ENCODE assay signal across 18 mouse cellular contexts in the genomic region with DNA sequence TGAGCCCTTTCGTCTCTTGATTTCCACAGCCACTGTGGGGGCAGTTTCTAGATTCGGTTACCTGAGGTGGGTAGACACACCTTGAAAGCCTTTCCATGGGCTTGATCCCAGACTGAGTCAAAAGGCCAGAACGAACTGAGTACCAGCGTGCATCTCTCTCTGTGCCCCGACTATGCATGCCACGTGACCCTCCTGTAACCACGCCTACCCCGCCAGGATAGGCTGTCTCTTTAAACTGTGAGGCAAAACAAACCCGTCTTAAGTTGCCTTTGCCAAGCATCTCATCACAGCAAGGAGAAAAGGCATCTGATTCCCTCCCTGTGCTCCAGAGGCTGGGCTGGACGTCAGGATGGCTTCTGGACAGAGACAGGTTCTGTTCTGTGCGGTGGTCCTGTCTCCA.
A peak's percentile ranks its signal among the peaks of the same experiment; 100 is the strongest.
DNase-seq lines count a peak whose midpoint lies in the region; ATAC-seq and TF ChIP-seq lines count a peak whose summit lies in the region.
"Had no signal": no experiment of that assay in that cellular context is flagged by ENCODE, and none has a peak within 500 bp of the region (broad histone marks: within the 10 kb centered on the region; RNA-seq: fewer than 3 reads in every experiment).

No protein-coding gene starts in this region.

- H3K9ac ChIP-seq in kidney, postnatal 0 days (ENCODE audit: low read depth, low read length), result no peak overlapping the region
- no peak overlapping the region for H3K9ac ChIP-seq in embryonic facial prominence, embryonic 11.5 days (replicated peaks; ENCODE audit: low read length)
- H3K9ac ChIP-seq: forebrain, postnatal 0 days; hindbrain, embryonic 15.5 days; liver, embryonic 12.5 days had no signal

- peak; percentile 55 for DNase-seq in kidney, postnatal 0 days (ENCODE audit: low spot score)
- DNase-seq in kidney, adult 18-20 months, result no peak
- DNase-seq in urinary bladder, postnatal 14 days (ENCODE audit: low spot score), result peak; percentile 42
- no peak for DNase-seq in urinary bladder, postnatal 4 days (ENCODE audit: low spot score in 2 of 2)
- peak; percentile 16 for DNase-seq in embryonic facial prominence, embryonic 11.5 days (ENCODE audit: low spot score)
- DNase-seq in spleen, postnatal 36 days (ENCODE audit: low spot score in 2 of 2), result no peak
- DNase-seq in cerebellum, postnatal 36 days, result no peak
- DNase-seq: cerebellum, postnatal 25 days; forebrain, postnatal 0 days; heart, adult 2 months; heart, postnatal 10 days; kidney, adult 11 months; layer of hippocampus, adult 9-11 months had no signal

- H3K36me3 ChIP-seq in kidney, postnatal 0 days (ENCODE audit: insufficient read depth, low read length), result no peaks in the 10 kb centered on the region
- H3K36me3 ChIP-seq in embryonic facial prominence, embryonic 11.5 days (replicated peaks; ENCODE audit: control insufficient read depth, insufficient read depth, low read depth, low read length), result no peaks in the 10 kb centered on the region
- H3K36me3 ChIP-seq: hindbrain, embryonic 15.5 days; liver, embryonic 12.5 days had no signal

- WGBS in kidney, postnatal 0 days, result 40% methylated on average over 11 of the region's 11 CpGs
- 51% methylated on average over 11 of the region's 11 CpGs for WGBS in embryonic facial prominence, embryonic 11.5 days

- no peak for TF ChIP-seq CTCF in kidney, postnatal 0 days (IDR thresholded peaks at IDR 0.05; ENCODE audit: low read depth)

- H3K4me2 ChIP-seq in kidney, postnatal 0 days (ENCODE audit: low read length), result no peak overlapping the region
- H3K4me2 ChIP-seq in embryonic facial prominence, embryonic 11.5 days (ENCODE audit: low read depth, low read length), result no peak overlapping the region
- H3K4me2 ChIP-seq: hindbrain, embryonic 15.5 days; liver, embryonic 12.5 days; midbrain, embryonic 11.5 days had no signal

- no peak for ATAC-seq in kidney, postnatal 0 days (replicated peaks; ENCODE audit: low FRiP score, low read depth)
- no peak for ATAC-seq in embryonic facial prominence, embryonic 11.5 days (replicated peaks; ENCODE audit: insufficient number of reproducible peaks, low FRiP score, low TSS enrichment, low read depth)
- ATAC-seq: forebrain, postnatal 0 days; liver, embryonic 12.5 days; lung, postnatal 0 days; Patski had no signal

- peak overlapping the region; percentile 85 for H3K27ac ChIP-seq in kidney, postnatal 0 days
- H3K27ac ChIP-seq in embryonic facial prominence, embryonic 11.5 days (replicated peaks; ENCODE audit: low read depth, low read length), result no peak overlapping the region
- H3K27ac ChIP-seq: heart, adult 2 months; hindbrain, embryonic 15.5 days; liver, embryonic 12.5 days had no signal

- peaks cover 14% of the 10 kb centered on the region; the same call in 1 of the 2 replicates for H3K4me1 ChIP-seq in kidney, postnatal 0 days (replicated peaks; ENCODE audit: insufficient read depth, low read length)
- H3K4me1 ChIP-seq in embryonic facial prominence, embryonic 11.5 days (ENCODE audit: control insufficient read depth, insufficient read depth, low read length), result no peaks in the 10 kb centered on the region; the same call in 1 of the 2 replicates
- H3K4me1 ChIP-seq: hindbrain, embryonic 15.5 days; liver, embryonic 12.5 days had no signal

- no peaks in the 10 kb centered on the region for H3K9me3 ChIP-seq in kidney, postnatal 0 days (replicated peaks; ENCODE audit: low read length)
- no peaks in the 10 kb centered on the region for H3K9me3 ChIP-seq in embryonic facial prominence, embryonic 11.5 days (replicated peaks; ENCODE audit: control insufficient read depth, low read length)
- H3K9me3 ChIP-seq: hindbrain, embryonic 15.5 days; liver, embryonic 12.5 days had no signal

- H3K4me3 ChIP-seq in kidney, postnatal 0 days (replicated peaks; ENCODE audit: low read depth, low read length), result no peak overlapping the region
- H3K4me3 ChIP-seq in embryonic facial prominence, embryonic 11.5 days (ENCODE audit: low read depth, low read length), result no peak overlapping the region
- H3K4me3 ChIP-seq: heart, adult 2 months; hindbrain, embryonic 15.5 days; liver, embryonic 12.5 days had no signal

- no peaks in the 10 kb centered on the region for H3K27me3 ChIP-seq in kidney, postnatal 0 days (ENCODE audit: insufficient read depth, low read length)
- no peaks in the 10 kb centered on the region for H3K27me3 ChIP-seq in embryonic facial prominence, embryonic 11.5 days (ENCODE audit: control insufficient read depth, insufficient read depth, low read length)
- H3K27me3 ChIP-seq: hindbrain, embryonic 15.5 days; Patski had no signal

Comparison
In these comparisons a context has a peak if more than half of its experiments do, and no peak if none do; other contexts are left out.
1. DNase-seq: peak in kidney, postnatal 0 days (single experiment), urinary bladder, postnatal 14 days (single experiment) and embryonic facial prominence, embryonic 11.5 days (single experiment); none in kidney, adult 18-20 months (single experiment), urinary bladder, postnatal 4 days (0 of 2), spleen, postnatal 36 days (0 of 2) and cerebellum, postnatal 36 days (0 of 2).